Mouse (Mus musculus): ENCODE data around the gene Zfp651. TPM values are rescaled to one million over a fixed set of nuclear protein-coding genes. Genes with fewer than 3 reads are reported as not detected.
A peak's percentile ranks its signal among the peaks of the same experiment; 100 is the strongest.

Zfp651 gene
- 11.1 and 12.5 TPM in 2 replicates for polyA plus RNA-seq (2015; fragmentation: Nextera tagmentation; extraction: Ambion mirVana)

DNA sequence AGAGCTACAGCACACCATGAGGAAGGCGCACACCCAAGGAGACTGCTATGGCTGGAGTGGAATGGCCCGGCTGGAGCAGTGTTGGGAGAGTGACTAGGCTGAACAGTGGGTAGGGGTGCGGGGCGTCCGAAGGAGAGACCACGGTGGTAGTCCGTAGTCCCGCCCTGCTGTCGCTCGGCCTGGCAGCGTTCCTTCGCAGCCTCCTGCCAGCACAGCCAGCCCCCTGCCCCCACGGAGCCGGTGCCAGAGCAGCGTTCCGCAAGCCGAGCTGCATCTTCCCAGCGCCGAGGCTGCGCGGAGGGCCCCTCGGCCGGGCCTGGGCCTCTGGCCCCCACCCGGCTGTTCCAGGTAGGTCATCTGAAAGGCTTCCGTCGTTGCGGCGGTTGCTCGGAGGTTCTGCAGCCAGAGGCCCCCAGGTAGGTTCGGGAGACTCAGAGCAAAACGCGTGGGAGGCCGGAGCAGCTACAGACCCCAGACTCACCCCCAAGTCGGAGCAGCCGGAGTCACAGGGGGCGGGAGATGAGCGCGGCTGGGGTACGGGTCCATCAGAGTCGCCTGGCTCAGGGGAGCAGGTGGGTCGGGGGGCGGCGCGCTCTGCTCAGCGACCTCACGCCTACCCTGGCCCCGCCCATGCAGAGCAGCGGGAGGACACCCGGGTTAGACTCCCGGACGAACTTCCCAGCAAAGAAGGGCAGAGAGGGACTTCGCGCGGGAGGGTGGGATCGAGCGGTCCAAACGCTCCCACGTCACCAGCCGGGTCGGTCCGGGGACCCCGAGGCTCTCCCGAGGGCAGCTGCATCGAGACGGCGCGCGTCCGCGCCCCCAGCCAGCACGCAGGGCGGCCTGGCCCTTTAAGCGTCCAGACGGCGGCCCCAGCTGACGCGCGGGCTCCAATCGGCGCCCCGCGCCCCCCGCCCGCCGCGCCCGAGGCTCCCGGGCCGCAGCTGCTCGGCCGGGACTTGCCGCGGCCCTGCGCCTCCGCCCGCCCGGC, at the start of gene Zfp651:
TSS of gene Zfp651 (plus strand) at position 240 of the 991 bp plus-strand sequence.
- Histone ChIP-seq H3K4me3 (peak within 1 kb of the TSS; percentile 89), H3K9me3 (no peaks in the 10 kb centered on the region), H3K36me3 (peaks cover 51% of the 10 kb centered on the region), H3K4me2 (peak within 1 kb of the TSS; percentile 93), H3K4me1 (peaks cover 43% of the 10 kb centered on the region), H3K27me3 (replicated peaks) (no peaks in the 10 kb centered on the region), H3K27ac (replicated peaks) (peak within 1 kb of the TSS; percentile 95), H3K9ac (peak within 1 kb of the TSS; percentile 98)
- under 1% methylated on average over 90 of the region's 97 CpGs for WGBS
- peak; percentile 52 for ATAC-seq (ENCODE audit: extremely low read depth, insufficient number of reproducible peaks, low FRiP score, low TSS enrichment)

DNA sequence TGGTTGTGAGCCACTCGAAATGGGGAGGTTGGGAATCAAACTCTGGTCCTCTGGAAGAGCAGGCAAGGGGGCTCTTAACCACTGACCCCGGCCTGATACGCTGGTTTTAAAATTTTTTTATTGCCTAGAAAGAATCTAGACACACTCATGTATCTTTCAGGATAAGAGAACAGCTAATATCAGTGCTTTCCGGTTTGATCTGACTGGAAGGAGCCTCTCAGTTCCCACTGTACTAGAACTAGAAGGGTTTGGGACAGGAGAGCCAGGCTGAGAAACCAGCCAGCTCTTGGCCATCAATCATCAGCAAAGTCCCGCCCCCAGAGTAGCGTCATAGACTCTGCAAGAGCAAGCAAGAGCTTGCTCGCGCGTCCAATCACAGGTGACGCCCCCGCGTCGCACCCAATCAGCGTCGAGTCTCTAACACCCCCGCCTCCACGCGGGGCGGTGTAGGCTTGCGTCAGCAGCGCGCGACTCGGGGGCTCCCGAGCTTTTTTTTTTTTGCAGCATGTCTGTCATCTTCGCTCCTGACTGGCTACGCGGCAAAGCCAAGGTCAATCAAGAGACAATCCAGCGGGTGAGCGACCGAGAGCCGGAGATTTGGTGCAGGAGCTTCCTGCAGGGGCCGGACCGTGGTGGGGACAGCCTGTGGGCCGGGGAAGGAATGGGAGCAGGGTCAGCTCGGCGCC, 49.1 kb upstream of the Zfp651 start, which contains the start of gene Ss18l2:
TSS of gene Ss18l2 (plus strand) at position 432 of the 686 bp plus-strand sequence.
- no peaks in the 10 kb centered on the region for H3K27me3 ChIP-seq (replicated peaks)
- H3K9ac ChIP-seq, result peak within 1 kb of the TSS; percentile 97
- H3K9me3 ChIP-seq, result no peaks in the 10 kb centered on the region
- H3K36me3 ChIP-seq, result peaks cover 19% of the 10 kb centered on the region
- peak within 1 kb of the TSS; percentile 84 for H3K4me2 ChIP-seq
- H3K4me3 ChIP-seq, result peak within 1 kb of the TSS; percentile 94
- WGBS, result 4% methylated on average over 37 of the region's 37 CpGs
- peak within 1 kb of the TSS; percentile 99 for H3K27ac ChIP-seq (replicated peaks)
- H3K4me1 ChIP-seq, result peaks cover 44% of the 10 kb centered on the region
- peak; percentile 100 for ATAC-seq (ENCODE audit: extremely low read depth, insufficient number of reproducible peaks, low FRiP score, low TSS enrichment)

DNA sequence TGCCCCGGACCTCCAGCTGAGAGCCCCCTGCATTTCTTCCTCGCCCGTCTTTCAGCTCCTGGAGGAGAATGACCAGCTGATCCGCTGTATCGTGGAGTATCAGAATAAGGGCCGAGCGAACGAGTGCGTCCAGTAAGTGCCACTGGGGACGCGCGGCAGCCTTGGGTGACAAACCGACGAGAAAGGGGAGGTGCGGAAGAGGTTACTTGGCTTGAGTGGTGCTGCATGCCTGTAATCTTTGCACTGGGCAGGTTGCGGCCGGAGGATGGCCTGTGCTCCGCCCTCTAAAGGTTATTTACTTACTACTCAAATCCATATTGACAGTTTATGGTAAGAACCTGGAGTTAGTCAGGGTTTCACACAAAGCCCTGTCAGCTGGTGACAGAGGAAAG, 48.5 kb upstream of the Zfp651 start:
- no peaks in the 10 kb centered on the region for H3K27me3 ChIP-seq (replicated peaks)
- H3K36me3 ChIP-seq, result peaks cover 19% of the 10 kb centered on the region
- peak overlapping the region; percentile 84 for H3K4me2 ChIP-seq
- H3K4me1 ChIP-seq, result peaks cover 39% of the 10 kb centered on the region
- H3K27ac ChIP-seq (replicated peaks), result peak overlapping the region; percentile 99
- peak overlapping the region; percentile 94 for H3K4me3 ChIP-seq
- WGBS, result under 1% methylated on average over 18 of the region's 18 CpGs
- no peak for ATAC-seq (ENCODE audit: extremely low read depth, insufficient number of reproducible peaks, low FRiP score, low TSS enrichment)
- H3K9ac ChIP-seq, result peak overlapping the region; percentile 97
- H3K9me3 ChIP-seq, result no peaks in the 10 kb centered on the region

DNA sequence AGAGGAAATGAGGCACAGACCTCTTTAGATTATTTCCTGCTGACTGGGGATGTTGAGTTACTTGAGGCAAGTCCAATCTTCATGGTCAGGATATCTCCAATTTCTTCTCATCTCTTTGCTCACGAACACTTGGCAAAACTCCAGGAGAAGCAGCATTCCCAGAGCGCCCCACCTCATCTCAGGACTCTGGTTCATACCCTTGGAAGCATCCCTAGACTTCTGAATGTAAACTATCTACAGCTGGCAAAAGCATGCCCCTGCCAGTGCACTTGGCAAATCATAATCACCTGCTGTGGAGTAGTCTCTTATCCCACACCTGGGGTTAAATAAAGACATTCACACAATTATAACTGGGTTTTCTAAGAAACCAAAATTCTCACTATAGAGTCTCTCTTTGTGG, 42.1 kb upstream of the Zfp651 start:
- Histone ChIP-seq H3K9ac (no peak overlapping the region), H3K9me3 (0 out of 2 replicates have a peak, but pooled peaks cover 11% of the 10 kb centered on the region), H3K27me3 (replicated peaks) (no peaks in the 10 kb centered on the region), H3K27ac (replicated peaks) (no peak overlapping the region), H3K4me3 (no peak overlapping the region), H3K4me2 (no peak overlapping the region), H3K4me1 (peaks cover 25% of the 10 kb centered on the region), H3K36me3 (peaks cover 34% of the 10 kb centered on the region)
- WGBS, result 80% methylated on average over 2 of the region's 2 CpGs
- no peak for ATAC-seq (ENCODE audit: extremely low read depth, insufficient number of reproducible peaks, low FRiP score, low TSS enrichment)

DNA sequence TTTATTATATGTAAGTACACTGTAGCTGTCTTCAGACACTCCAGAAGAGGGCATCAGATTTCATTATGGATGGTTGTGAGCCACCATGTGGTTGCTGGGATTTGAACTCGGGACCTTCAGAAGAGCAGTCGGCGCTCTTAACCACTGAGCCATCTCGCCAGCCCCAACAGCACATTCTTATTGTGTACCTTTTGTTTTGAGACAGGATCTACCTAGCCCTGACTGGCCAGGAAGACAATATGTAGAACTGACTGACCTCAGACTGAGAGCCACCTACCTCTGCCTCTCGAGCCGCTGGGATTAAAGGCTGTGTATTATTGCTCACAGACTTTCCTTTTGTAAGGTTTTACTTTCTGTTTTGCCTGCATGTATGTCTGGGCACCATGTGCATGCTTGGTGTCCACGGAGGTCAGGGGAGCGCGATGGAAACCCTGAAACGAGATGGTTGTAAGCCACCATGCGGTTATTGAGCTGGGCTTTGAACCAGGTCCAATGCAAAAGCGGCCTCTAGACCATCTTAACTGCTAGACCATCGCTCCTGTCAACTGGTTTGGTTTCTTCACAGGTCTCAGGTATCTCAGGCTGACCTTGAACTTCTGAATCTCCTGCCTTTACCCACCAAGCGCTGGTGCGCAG, 40.9 kb upstream of the Zfp651 start:
- Histone ChIP-seq H3K9ac (peak overlapping the region; percentile 83), H3K4me1 (peaks cover 28% of the 10 kb centered on the region), H3K27ac (replicated peaks) (peak overlapping the region; percentile 98), H3K27me3 (replicated peaks) (no peaks in the 10 kb centered on the region), H3K4me3 (peak overlapping the region; percentile 91), H3K9me3 (0 out of 2 replicates have a peak, but pooled peaks cover 11% of the 10 kb centered on the region), H3K36me3 (peaks cover 23% of the 10 kb centered on the region), H3K4me2 (peak overlapping the region; percentile 76)
- ATAC-seq (ENCODE audit: extremely low read depth, insufficient number of reproducible peaks, low FRiP score, low TSS enrichment), result no peak
- WGBS, result 62% methylated on average over 15 of the region's 15 CpGs

DNA sequence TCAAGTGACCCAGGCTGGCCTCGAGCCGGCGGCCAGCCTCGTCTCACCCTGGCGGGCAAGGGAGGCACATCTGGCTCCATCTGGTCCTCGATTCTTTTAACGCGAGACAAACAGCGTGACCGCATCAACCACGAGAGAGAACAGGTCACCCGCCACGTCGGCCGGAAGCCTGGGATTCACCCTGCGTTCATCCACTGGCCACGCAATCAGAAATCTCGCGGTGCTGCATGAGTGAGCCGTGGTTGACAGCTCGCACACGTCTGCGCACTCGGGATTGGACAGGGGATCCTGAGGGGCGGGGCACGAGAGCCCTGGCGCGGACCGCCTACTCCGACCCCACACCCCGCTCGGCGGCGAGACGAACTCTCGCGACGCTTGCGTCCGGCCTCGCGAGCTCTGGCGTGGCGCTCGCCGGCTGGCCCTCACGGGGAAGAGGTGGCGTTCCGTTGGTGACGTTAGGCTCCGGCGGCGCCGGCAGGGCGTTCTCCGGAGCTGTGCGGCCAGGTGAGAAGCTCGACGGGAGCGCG, 40.3 kb upstream of the Zfp651 start, which contains the start of gene Nktr:
TSS of gene Nktr (plus strand) at position 378 of the 527 bp plus-strand sequence.
- peak within 1 kb of the TSS; percentile 96 for H3K4me2 ChIP-seq
- peaks cover 32% of the 10 kb centered on the region for H3K4me1 ChIP-seq
- peaks cover 17% of the 10 kb centered on the region for H3K36me3 ChIP-seq
- WGBS, result under 1% methylated on average over 61 of the region's 61 CpGs
- peak within 1 kb of the TSS; percentile 99 for H3K9ac ChIP-seq
- peak; percentile 99 for ATAC-seq (ENCODE audit: extremely low read depth, insufficient number of reproducible peaks, low FRiP score, low TSS enrichment)
- peak within 1 kb of the TSS; percentile 98 for H3K27ac ChIP-seq (replicated peaks)
- 0 out of 2 replicates have a peak, but pooled peaks cover 11% of the 10 kb centered on the region for H3K9me3 ChIP-seq
- H3K27me3 ChIP-seq (replicated peaks), result no peaks in the 10 kb centered on the region
- H3K4me3 ChIP-seq, result peak within 1 kb of the TSS; percentile 91

DNA sequence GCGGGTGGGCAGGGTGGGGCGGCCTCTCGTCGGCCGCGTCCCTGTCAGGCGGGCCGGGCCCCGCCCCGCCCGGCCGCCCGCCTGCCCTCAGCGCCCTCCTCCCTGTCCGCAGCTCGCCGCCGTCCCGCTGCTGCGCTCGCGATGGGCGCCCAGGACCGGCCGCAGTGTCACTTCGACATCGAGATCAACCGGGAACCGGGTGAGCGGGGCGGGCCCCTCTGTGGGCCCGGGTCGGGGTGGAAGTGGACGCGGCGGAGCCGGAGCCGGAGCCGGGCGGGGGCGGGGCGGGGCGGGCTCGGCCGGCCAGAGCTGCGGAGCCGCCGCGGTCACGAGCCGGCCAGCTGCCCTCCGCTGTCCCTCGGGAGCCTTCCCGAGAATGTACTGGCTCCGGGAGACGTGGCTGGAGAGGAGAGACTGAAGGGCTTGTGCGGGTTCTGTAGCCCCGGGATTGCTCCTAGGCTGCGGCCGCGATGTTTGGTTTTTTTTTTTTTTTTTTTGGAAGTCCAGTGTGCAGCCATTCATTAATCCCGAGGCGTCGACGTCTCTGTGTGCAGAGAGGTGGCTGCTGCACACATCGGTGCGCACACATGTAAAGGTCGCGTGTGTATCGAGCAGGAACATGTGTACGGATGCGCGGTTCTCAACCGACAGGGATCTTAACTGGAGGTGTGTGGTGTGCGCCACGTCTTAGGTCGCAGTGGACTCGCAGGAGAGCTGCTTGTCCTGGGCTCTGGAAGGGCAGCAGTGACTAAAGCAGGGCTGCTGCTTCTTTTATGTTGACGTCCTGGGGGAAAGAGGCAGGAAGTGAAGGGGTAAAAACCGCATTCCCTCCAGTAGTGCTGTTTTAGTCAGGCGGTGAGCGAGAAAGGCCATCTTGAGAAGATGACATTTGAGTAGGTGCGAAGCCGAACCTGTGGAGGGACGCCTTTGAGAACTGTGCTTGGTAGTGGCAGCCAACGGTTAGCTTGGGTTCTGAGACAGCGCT, 39.5 kb upstream of the Zfp651 start:
- H3K4me1 ChIP-seq, result peaks cover 32% of the 10 kb centered on the region
- under 1% methylated on average over 66 of the region's 87 CpGs for WGBS

DNA sequence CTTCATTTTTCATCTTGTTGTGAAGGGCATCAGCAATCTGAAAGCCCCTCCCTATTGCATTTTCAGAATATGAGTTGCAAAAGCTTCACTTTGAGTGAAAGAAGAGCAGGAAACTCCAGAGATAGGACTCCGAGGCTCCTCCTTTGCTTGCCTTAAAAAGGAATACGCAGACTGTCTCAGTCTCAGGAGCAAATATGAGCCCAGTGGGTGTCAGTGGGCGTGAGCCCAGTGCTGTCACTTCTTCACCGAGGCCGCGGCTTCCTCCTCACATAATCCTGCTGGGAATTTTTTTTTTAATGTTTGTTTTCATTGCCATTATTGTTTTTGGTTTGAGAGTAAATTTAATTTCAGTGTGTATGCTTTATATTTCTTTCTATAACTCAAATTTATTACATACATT, 18.6 kb upstream of the Zfp651 start:
- no peak for ATAC-seq (ENCODE audit: extremely low read depth, insufficient number of reproducible peaks, low FRiP score, low TSS enrichment)
- Histone ChIP-seq H3K4me2 (no peak overlapping the region), H3K36me3 (peaks cover 78% of the 10 kb centered on the region), H3K4me3 (no peak overlapping the region), H3K27ac (replicated peaks) (no peak overlapping the region), H3K9me3 (no peaks in the 10 kb centered on the region), H3K9ac (no peak overlapping the region), H3K27me3 (replicated peaks) (no peaks in the 10 kb centered on the region), H3K4me1 (no peaks in the 10 kb centered on the region)
- 83% methylated on average over 6 of the region's 6 CpGs for WGBS

More for the DNA sequence above, 39.5 kb upstream of the Zfp651 start:
- no peak; the same call in 1 of the 2 replicates for ATAC-seq (ENCODE audit: extremely low read depth, insufficient number of reproducible peaks, low FRiP score, low TSS enrichment)
- Histone ChIP-seq H3K27me3 (replicated peaks) (no peaks in the 10 kb centered on the region), H3K9ac (peak overlapping the region; percentile 99), H3K4me2 (peak overlapping the region; percentile 96), H3K27ac (replicated peaks) (peak overlapping the region; percentile 98), H3K36me3 (peaks cover 15% of the 10 kb centered on the region), H3K9me3 (0 out of 2 replicates have a peak, but pooled peaks cover 11% of the 10 kb centered on the region), H3K4me3 (peak overlapping the region; percentile 91)

DNA sequence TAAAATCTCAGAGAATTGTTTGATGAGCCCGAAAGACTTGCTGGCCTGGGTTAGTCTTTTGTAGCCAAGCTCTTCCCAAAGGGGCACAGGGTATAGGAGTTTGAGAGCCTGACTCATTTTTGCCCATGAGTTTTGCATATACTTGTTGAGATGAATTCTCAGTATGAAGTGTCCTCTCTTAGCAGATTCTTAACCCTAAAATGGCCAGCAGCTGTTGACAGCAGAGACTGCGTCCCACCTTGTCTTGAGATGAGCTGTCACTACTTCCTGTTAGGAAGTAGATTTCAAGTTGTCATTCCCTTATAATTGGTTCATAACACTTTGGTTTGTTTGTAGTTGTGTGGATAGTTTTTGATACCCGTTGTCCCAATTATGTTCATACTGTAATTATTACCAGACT, 18.0 kb upstream of the Zfp651 start:
- no peak for ATAC-seq (ENCODE audit: extremely low read depth, insufficient number of reproducible peaks, low FRiP score, low TSS enrichment)
- H3K9ac ChIP-seq, result no peak overlapping the region
- WGBS, result 92% methylated on average over 3 of the region's 3 CpGs
- H3K27me3 ChIP-seq (replicated peaks), result no peaks in the 10 kb centered on the region
- no peak overlapping the region for H3K4me3 ChIP-seq
- H3K4me2 ChIP-seq, result no peak overlapping the region
- H3K9me3 ChIP-seq, result no peaks in the 10 kb centered on the region
- H3K36me3 ChIP-seq, result peaks cover 77% of the 10 kb centered on the region
- H3K4me1 ChIP-seq, result no peaks in the 10 kb centered on the region
- no peak overlapping the region for H3K27ac ChIP-seq (replicated peaks)

DNA sequence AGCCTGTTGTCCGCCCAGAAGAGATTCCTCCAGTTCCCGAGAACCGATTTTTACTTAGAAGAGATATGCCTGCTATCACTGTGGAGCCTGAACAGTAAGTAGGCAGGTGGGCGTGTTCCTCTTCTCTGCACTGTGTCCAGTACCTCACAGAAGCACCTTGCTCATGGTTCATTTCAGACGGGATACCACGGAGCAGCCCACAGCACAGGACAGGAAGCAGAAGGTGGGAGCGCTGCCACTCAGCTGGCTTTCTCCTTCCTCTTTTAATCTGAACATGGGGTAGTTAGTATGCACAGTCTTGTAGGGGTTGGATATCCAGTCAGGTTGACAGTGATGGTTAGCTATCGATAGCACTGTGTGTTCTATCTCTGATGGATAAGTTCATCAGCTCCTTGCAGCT, 15.1 kb upstream of the Zfp651 start:
- Histone ChIP-seq H3K9me3 (no peaks in the 10 kb centered on the region), H3K4me3 (no peak overlapping the region), H3K9ac (no peak overlapping the region), H3K4me1 (0 out of 2 replicates have a peak, but pooled peaks cover 12% of the 10 kb centered on the region), H3K27ac (replicated peaks) (no peak overlapping the region), H3K4me2 (no peak overlapping the region), H3K36me3 (peaks cover 90% of the 10 kb centered on the region), H3K27me3 (replicated peaks) (no peaks in the 10 kb centered on the region)
- WGBS, result 87% methylated on average over 8 of the region's 8 CpGs
- ATAC-seq (ENCODE audit: extremely low read depth, insufficient number of reproducible peaks, low FRiP score, low TSS enrichment), result no peak

All from heart, embryonic 13.5 days (tissue).